Mouse (Mus musculus): ENCODE measurements at regions not wholly inside any gene's neighbourhood (a gene's known extent, or its start where the extent isn't known, plus 50 kb on each side); places are given as distances from the start of the nearest gene placed in this dataset.

- no peak for DNase-seq (ENCODE audit: low spot score)
These were observed 331.3 kb upstream of the Zmiz1 start for GRCm38 (mm10) chr14:25127544-25128159.

GRCm38 (mm10) chr14:25128160-25128547, 330.8 kb upstream of the Zmiz1 start:
- DNase-seq (ENCODE audit: low spot score) = no peak

DNA sequence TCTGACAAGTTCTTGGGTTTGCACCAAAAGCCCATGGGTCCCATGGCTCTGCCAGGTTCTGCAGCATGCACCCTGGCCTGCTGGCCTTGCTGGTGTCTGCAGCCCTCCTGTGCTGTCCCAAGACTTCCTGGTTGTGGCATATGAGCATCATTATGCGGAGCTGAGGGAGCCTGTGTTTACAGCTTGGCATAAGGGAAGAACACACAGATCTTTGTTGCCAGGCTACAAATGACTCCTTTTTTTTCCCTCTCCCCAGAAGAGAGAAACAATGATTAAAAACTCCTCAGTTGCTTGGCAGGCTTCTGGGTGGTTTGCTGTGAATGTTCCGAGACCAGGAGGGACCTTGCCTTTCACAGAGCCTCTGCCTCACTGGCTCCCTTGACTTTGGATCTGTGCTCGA, 323.6 kb upstream of the Zmiz1 start:
- no peak for DNase-seq (ENCODE audit: low spot score)

- no peak for DNase-seq (ENCODE audit: low spot score)
These were observed 321.7 kb upstream of the Zmiz1 start for GRCm38 (mm10) chr14:25137312-25137711.

GRCm38 (mm10) chr14:25138485-25138884, 320.5 kb upstream of the Zmiz1 start:
- DNase-seq (ENCODE audit: low spot score) = no peak

DNA sequence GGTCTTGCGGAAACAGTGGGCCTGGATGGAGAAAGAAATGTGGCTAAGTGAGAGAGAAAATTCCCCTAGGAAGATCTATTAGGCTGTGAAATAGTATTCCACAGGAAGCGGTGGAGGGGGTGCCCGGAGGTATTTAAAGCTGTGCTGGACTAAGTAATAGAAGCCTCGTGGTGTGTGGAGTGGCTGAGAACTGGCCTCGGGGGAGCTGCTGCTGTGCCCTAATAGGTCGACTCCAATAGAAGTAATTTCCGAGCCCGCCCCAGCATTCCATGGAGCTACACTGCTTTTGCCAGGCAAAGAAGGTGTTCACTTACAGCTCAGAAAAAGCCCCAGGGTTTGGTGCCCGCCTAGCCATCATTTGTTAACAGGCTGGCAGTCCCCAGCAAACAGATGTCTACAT, 317.1 kb upstream of the Zmiz1 start:
- DNase-seq (ENCODE audit: low spot score) = no peak

- no peak for DNase-seq (ENCODE audit: low spot score)
These were observed 315.9 kb upstream of the Zmiz1 start for GRCm38 (mm10) chr14:25143051-25143450.

DNA sequence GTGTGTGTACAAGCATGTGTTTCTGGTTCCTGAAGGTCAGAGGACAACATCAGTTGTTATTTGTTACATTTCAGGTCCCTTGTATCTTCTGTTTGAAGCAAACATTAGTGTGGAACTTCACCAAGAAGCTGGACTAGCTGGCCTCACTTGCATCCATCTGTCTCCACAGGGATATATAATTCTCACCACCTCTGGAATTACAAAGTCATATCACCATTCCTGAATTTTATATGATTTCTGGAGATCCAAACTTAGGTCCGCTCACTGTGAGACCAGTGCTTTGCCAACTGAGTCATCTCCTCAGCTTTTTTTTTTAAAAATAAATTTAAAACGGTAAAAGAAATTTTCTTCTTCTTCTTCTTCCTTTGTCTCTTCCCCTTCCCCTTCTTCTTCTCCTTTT, 311.3 kb upstream of the Zmiz1 start:
- no peak for DNase-seq (ENCODE audit: low spot score)

DNA sequence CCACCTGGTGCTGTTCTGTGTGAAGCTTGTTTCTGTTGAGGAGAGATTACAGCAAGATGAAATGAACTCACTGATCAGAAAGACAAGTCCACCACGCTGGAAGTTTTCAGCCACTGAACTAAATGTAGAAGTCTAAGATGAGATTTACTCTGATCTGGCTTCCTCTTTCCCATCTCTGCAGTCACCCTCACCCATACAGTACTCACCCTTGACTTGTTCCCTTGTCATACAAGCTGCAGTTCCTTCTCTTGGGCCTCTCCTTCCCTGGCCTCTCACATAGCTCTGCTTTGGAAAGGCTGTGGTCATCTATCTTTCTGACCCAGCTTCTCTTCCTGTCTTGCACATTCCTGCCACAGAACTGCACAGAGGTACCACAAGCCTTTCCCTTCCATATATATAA, 308.0 kb upstream of the Zmiz1 start:
- no peak for DNase-seq (ENCODE audit: low spot score)

GRCm38 (mm10) chr14:25151485-25151884, 307.5 kb upstream of the Zmiz1 start:
- DNase-seq (ENCODE audit: low spot score) = no peak

DNA sequence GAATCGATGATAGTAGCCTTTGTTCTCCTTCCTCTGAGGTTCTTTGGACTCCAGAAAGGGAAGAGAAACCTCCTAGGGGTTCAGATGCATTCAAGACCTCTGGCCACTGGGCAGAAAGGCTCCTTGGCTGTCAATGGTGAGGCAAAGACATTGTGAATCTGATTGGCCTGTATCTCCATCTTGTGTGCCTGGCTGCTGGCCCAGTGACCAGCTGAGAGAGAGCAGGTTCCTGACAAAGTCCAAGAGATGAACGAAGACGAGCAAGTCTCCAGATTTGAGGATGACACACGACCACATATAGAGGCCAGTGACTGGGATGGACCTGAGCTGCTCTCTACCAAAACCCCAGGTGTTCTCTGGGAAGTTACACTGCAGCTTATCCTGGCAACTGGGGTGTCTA, 305.4 kb upstream of the Zmiz1 start:
- no peak for DNase-seq (ENCODE audit: low spot score)

DNA sequence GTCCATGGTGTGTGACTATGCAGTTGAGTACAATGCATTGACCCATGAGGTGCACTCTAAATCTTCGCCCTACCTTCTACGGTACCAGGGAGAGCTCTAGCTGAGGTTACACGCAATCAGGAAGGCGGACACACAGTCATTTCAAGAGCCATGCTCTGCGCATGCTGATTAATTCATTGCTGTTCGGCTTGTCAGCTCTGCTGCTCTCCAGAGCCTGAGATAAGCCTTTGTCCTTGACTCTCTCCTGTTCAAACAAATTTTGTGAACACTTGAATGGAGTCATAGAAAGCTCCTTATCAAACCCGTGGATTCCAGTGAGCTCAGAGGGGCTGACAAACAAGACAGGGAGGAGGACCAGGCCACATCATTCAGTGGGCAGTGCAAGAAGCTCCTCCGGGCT, 304.8 kb upstream of the Zmiz1 start:
- no peak for DNase-seq (ENCODE audit: low spot score)

DNA sequence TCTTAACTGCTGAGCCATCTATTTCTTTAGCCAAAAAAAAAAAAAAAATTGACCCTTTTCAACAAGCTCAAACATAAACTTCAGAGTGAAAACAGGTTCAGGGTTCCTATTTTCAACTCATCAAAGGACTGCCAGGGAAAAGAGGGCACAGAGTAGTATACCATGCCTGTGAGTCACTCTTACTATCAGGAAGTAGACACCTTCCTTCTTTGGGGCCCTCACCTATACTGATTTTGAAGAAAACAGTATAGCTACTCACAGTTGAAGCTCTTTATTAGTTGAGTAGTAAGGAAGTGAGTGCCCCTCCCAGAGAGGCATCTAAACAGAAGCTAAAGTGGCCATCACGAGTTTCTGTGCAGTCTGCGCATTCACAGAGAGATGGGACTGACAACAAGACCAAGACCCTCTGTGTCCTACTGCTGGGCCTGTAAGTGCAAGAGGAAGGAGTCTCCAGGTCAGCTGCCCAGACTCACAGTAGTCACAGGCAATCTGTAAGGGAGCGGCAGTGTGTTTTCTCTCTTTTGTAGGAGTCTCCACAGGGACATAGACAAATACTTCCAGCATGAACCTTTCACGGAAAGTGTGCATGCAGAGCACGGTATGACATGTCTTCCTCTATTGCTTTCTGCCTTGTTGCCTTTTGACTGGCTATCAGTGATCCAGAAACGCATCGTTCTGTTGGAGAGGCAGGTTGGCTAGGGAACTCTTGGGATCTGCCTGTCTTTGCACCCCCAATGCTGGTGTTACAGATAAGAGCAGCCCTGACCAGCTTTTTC, 303.8 kb upstream of the Zmiz1 start:
- DNase-seq (ENCODE audit: low spot score) = no peak

DNA sequence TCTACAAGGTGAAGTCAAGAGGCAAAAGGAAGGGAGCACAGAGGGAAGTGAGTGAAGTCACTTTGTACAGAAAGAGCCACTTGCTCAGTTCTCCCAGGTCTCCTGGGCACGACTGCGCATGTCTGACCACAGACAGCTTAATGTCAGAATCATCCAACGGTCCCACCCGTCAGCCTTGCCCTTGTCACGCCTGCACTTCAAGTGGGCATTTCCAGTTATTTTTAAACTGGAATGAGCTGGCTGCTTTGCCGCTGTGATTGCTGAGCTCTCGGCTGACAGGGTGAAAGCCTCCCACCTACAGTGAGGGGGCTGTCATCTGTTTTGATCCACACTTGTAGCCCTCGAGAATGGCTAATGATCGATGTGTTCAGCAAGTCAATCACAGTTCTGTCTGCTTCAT, 302.8 kb upstream of the Zmiz1 start:
- DNase-seq (ENCODE audit: low spot score) = no peak

DNA sequence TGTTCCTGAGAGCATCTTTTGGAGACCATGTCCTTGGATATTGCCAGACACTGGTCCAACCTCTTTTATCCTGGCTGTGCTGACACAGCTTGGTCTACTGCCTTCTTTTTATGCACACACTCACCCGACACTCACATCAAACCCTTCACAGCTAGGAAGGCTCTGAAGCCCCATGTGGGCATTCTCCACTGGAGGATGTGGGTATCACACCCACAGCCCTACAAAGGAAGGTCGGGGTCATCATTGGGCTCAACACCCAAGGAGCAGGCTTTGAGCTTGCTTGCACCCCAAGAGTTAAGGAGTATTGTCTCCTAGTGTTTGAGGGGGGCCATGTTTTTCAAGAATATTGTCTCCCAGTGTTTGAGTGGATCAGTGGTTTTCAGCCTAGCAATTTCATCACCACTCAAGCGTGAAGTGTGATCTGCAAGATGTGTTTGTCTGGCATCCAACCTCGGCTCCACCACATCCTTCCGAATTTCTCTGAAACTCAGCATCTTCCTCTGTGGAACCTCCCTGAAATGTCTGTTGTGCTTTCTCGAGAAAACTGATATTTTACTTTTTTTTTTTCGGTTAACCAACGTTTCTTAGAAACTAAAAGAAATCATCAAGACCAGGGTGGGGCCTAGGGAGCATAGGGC, 297.2 kb upstream of the Zmiz1 start:
- DNase-seq (ENCODE audit: low spot score) = no peak

- no peak for DNase-seq (ENCODE audit: low spot score)
These were observed 292.8 kb upstream of the Zmiz1 start for GRCm38 (mm10) chr14:25166217-25166616.

DNA sequence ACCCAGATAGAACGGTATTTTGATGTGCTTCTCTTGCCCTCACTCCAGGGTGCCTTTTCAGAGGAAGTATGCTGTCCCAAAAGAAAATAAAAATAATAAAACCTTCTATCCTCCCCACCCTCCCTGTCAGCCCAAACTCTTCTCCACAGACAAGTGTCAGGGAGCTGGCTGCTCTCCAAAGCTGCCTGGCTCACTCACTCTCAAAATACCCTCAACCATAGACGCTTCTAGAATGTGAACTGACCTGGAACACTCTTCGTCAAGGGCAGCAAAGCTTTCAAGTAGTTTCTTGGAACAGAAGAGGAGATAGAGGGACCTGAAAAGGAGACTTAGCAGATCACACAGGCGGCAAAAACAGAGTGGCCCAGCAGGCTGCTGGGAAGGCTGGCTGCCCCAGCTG, 291.4 kb upstream of the Zmiz1 start:
- DNase-seq (ENCODE audit: low spot score) = no peak

GRCm38 (mm10) chr14:25168310-25168709, 290.7 kb upstream of the Zmiz1 start:
- no peak for DNase-seq (ENCODE audit: low spot score)

GRCm38 (mm10) chr14:25173281-25173680, 285.7 kb upstream of the Zmiz1 start:
- no peak for DNase-seq (ENCODE audit: low spot score)

- no peak for DNase-seq (ENCODE audit: low spot score)
These were observed 285.1 kb upstream of the Zmiz1 start for GRCm38 (mm10) chr14:25173873-25174272.

DNA sequence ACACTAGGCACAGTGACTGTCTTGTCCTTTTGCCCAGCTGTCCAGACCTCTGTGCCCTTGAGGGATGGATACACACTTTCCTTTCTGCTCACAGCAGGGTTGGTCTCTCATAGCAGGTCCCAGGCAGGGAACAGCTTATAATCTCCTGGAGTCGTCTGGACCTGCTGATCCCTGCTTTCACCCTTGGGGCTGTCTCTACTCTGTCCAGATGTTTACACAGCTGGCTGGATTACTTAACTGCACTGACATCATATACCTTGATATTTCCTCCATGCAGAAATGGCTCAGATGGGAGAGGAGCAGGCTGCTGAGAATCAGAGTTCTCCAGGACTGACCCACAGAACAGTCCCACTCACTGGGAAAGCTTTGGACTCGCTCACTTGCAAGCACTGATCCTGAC, 284.6 kb upstream of the Zmiz1 start:
- no peak for DNase-seq (ENCODE audit: low spot score)

- no peak for DNase-seq (ENCODE audit: low spot score)
These were observed 282.8 kb upstream of the Zmiz1 start for GRCm38 (mm10) chr14:25176206-25176605.

DNA sequence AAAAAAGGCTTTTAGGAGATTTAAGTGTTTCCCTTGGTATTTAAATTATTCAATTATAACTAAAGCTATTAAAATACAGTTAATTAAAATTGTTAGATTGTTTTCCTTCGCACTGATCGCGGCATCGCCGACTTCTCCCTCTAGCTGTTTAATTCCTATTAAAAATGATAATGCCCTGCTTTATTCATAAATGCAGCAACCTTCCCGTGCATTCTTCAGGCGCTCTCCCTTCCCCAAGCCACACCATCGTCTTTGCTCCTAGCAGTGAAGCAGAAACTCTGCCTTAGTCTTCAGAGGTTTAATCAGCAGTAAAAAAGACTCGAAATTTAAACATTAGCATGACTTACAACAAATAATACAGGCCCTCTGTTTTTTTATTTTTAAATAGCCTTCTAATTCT, 278.9 kb upstream of the Zmiz1 start:
- DNase-seq (ENCODE audit: low spot score) = no peak

GRCm38 (mm10) chr14:25181406-25181805, 277.6 kb upstream of the Zmiz1 start:
- DNase-seq (ENCODE audit: low spot score) = no peak

All from c-Kit-positive CD71-positive TER-119-positive erythroid progenitor cells, embryonic 14.5 days (primary cell).